In the genomic region with DNA sequence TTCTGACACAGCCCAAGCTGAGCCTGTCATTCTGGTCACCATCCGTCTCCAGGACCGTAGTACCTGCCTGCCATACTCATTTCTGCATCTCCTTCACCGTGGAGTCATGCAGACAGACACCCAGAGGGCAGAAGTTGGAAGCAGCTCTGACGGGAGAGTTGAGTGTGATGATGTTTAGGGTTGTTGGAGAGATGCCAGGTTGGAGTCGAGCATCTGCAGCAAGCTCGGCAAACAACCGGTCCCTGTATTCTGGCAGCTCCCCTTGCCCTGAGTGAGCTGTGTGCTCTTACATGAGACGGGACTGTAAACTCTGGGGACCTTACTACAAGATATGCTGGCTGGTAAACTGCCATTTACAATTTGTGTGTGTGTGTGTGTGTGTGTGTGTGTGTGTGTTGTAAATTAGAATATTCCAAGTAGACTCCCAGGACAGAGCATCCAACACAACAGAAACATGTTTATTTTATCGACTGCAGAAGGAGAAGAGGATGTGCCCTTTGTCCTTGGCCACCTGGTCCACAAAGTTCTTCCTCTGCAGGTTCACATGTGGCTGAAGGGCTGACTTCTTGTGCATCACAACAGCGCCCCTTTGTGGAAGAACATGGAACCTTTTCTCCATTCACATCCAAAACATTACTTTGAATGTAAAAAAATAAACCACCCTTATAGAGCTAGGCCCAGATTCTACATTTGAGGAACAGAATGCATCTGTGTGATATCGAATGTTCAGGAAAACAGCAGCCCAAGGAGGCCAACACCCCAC, we compare ENCODE assay signal across 9 mouse cellular contexts. TPM values are rescaled to one million over a fixed set of nuclear protein-coding genes. Genes with fewer than 3 reads are reported as not detected.
DNase-seq lines count a peak whose midpoint lies in the region; ATAC-seq and TF ChIP-seq lines count a peak whose summit lies in the region.
"Had no signal": no experiment of that assay in that cellular context is flagged by ENCODE, and none has a peak within 500 bp of the region (broad histone marks: within the 10 kb centered on the region; RNA-seq: fewer than 3 reads in every experiment).

No protein-coding gene starts in this region.

- POLR2A ChIA-PET in Patski (lab: Charles Lee): no interaction called here

- intact Hi-C loops in left cerebral cortex, postnatal 10 days (cut with DNase I): no loop called here

- in situ Hi-C loops in Patski (cut with MboI; ENCODE audit: low pct_unique_long_range_greater_than_20kb): loop anchor here (5.0 kb wide), 1 partner anchor 139 kb away; a partner anchor contains a TSS

- H3K27me3 ChIP-seq in Patski: no peaks in the 10 kb centered on the region
- H3K27me3 ChIP-seq: heart, embryonic 13.5 days had no signal

- peak; percentile 61 for DNase-seq in adrenal gland, postnatal 10 days
- DNase-seq in adrenal gland, adult 2 months: no peak
- DNase-seq in left cerebral cortex, postnatal 10 days (ENCODE audit: extremely low spot score in 1 of 2, low spot score in 2 of 2): peak; percentile 35 to 54
- DNase-seq in left cerebral cortex, adult 11 months (ENCODE audit: low spot score): no peak
- DNase-seq in Patski (ENCODE audit: low read depth, low spot score): no peak
- DNase-seq in kidney, adult 8-10 months: peak; percentile 52 to 68
- DNase-seq in retina, postnatal 1 day: peak; percentile 45

- CTCF ChIA-PET in Patski (lab: Charles Lee): interaction anchor here (0.7 to 1.1 kb wide), 2 partner anchors 32 to 138 kb away, joined by 3 read pairs; a partner anchor contains a TSS

- no peak for ATAC-seq in Patski
- ATAC-seq in megakaryocyte, adult 5-6 weeks (ENCODE audit: poor library complexity, severe bottlenecking): no peak

- peak; percentile 71 for TF ChIP-seq CTCF in Patski (IDR thresholded peaks at IDR 0.05)

RNA-seq across cellular contexts. Expression of a gene that starts 2.6 kb away (rescaled TPM):
- total RNA-seq in adrenal gland, postnatal 10 days (2021): 10 to 100 TPM; 12.6 to 16.4 TPM
- 10 to 100 TPM in 1 of 2 experiments, 1 to 10 TPM in 1; 7.6 to 13.0 TPM for total RNA-seq in adrenal gland, adult 2 months (2021)
- 18.5 and 21.7 TPM in 2 replicates for polyA plus RNA-seq in adrenal gland, adult 2 months (2012; rRNA removed)
- total RNA-seq in left cerebral cortex, postnatal 10 days (2021): 10 to 100 TPM; 41.0 to 42.7 TPM
- 16.5 TPM for polyA plus RNA-seq in Patski (2021)
- total RNA-seq in megakaryocyte, adult 5-6 weeks (2015): 1.5 and 3.1 TPM in 2 replicates
- 3.6 and 3.9 TPM in 2 replicates for total RNA-seq in megakaryocyte, adult 5-6 weeks (2017)

RNA-seq across cellular contexts. Expression of a gene that starts 2.9 kb away (rescaled TPM):
- total RNA-seq in adrenal gland, postnatal 10 days (2021): 10 to 100 TPM; 24.5 to 24.9 TPM
- 10 to 100 TPM; 27.9 to 28.5 TPM for total RNA-seq in adrenal gland, adult 2 months (2021)
- polyA plus RNA-seq in adrenal gland, adult 2 months (2012; rRNA removed): 33.7 and 37.7 TPM in 2 replicates
- 1 to 10 TPM; 7.4 to 9.2 TPM for total RNA-seq in left cerebral cortex, postnatal 10 days (2021)
- 15.2 TPM for polyA plus RNA-seq in Patski (2021)
- total RNA-seq in megakaryocyte, adult 5-6 weeks (2015): 7.0 and 11.7 TPM in 2 replicates
- 2.0 and 5.5 TPM in 2 replicates for total RNA-seq in megakaryocyte, adult 5-6 weeks (2017)

RNA-seq across cellular contexts. Expression of a gene that starts 27.5 kb away (rescaled TPM):
- total RNA-seq in adrenal gland, postnatal 10 days (2021): 10 to 100 TPM; 17.3 to 18.7 TPM
- total RNA-seq in adrenal gland, adult 2 months (2021): 10 to 100 TPM; 20.4 to 21.9 TPM
- 18.7 and 18.8 TPM in 2 replicates for polyA plus RNA-seq in adrenal gland, adult 2 months (2012; rRNA removed)
- total RNA-seq in left cerebral cortex, postnatal 10 days (2021): 10 to 100 TPM; 22.8 to 24.7 TPM
- 33.3 TPM for polyA plus RNA-seq in Patski (2021)
- 65.8 and 70.5 TPM in 2 replicates for total RNA-seq in megakaryocyte, adult 5-6 weeks (2015)
- total RNA-seq in megakaryocyte, adult 5-6 weeks (2017): 59.2 and 71.8 TPM in 2 replicates

RNA-seq across cellular contexts. Expression of a gene that starts 35.4 kb away (rescaled TPM):
- 10 to 100 TPM; 29.3 to 43.0 TPM for total RNA-seq in adrenal gland, postnatal 10 days (2021)
- 10 to 100 TPM; 14.4 to 22.8 TPM for total RNA-seq in adrenal gland, adult 2 months (2021)
- polyA plus RNA-seq in adrenal gland, adult 2 months (2012; rRNA removed): 22.8 and 29.3 TPM in 2 replicates
- 10 to 100 TPM; 67.6 to 80.3 TPM for total RNA-seq in left cerebral cortex, postnatal 10 days (2021)
- polyA plus RNA-seq in Patski (2021): 26.3 TPM
- 16.9 and 18.3 TPM in 2 replicates for total RNA-seq in megakaryocyte, adult 5-6 weeks (2015)
- total RNA-seq in megakaryocyte, adult 5-6 weeks (2017): 32.1 and 35.8 TPM in 2 replicates

RNA-seq across cellular contexts. Expression of a gene that starts 41.5 kb away (rescaled TPM):
- under 1 TPM; 0.15 to 0.27 TPM for total RNA-seq in adrenal gland, postnatal 10 days (2021)
- not detected for total RNA-seq in adrenal gland, adult 2 months (2021)
- polyA plus RNA-seq in adrenal gland, adult 2 months (2012; rRNA removed): 0.19 and 0.20 TPM in 2 replicates
- not detected for total RNA-seq in left cerebral cortex, postnatal 10 days (2021)
- not detected for polyA plus RNA-seq in Patski (2021)
- total RNA-seq in megakaryocyte, adult 5-6 weeks (2015): not detected in 2 replicates
- total RNA-seq in megakaryocyte, adult 5-6 weeks (2017): not detected in 2 replicates
- polyA plus RNA-seq: heart, embryonic 13.5 days had no signal

Comparison
In these comparisons a context has a peak if more than half of its experiments do, and no peak if none do; other contexts are left out.
1. DNase-seq: peak in adrenal gland, postnatal 10 days (single experiment), left cerebral cortex, postnatal 10 days (2 of 2), kidney, adult 8-10 months (2 of 2) and retina, postnatal 1 day (single experiment); none in adrenal gland, adult 2 months (single experiment), left cerebral cortex, adult 11 months (single experiment) and Patski (single experiment).